Mouse (Mus musculus): ENCODE results near the gene Mcf2. TPM values are rescaled to one million over a fixed set of nuclear protein-coding genes. Genes with fewer than 3 reads are reported as not detected.

The Mcf2 gene
- polyA plus RNA-seq, 1 experiment from 2014 or later = 0.13 TPM

Other genes with a start within 250 kb of the Mcf2 start
- gene F9, start 179.6 kb downstream of the Mcf2 start, polyA plus RNA-seq (2014; fragmentation: Nextera tagmentation; extraction: Ambion mirVana) = not detected in 2 replicates